Mouse (Mus musculus): Measurements from ENCODE around the gene Selenos.

Gene Selenos

GRCm38 (mm10) chr7:66120139-66120538, 40.7 kb downstream of the Selenos start:
- DNase-seq (ENCODE audit: low spot score) = no peak

GRCm38 (mm10) chr7:66120702-66121396, 41.4 kb downstream of the Selenos start:
- DNase-seq (ENCODE audit: low spot score) = no peak

- no peak for DNase-seq (ENCODE audit: low spot score)
Observed at GRCm38 (mm10) chr7:66124551-66124968, 45.1 kb downstream of the Selenos start.

- no peak for DNase-seq (ENCODE audit: low spot score)
Observed at GRCm38 (mm10) chr7:66125368-66125767, 45.9 kb downstream of the Selenos start.

- DNase-seq (ENCODE audit: low spot score) = no peak
Observed at GRCm38 (mm10) chr7:66127951-66128645, 48.6 kb downstream of the Selenos start.

- no peak for DNase-seq (ENCODE audit: low spot score)
Observed at GRCm38 (mm10) chr7:66128857-66129256, 49.4 kb downstream of the Selenos start.

- DNase-seq (ENCODE audit: low spot score) = no peak
Observed at GRCm38 (mm10) chr7:66130296-66130695, 50.8 kb downstream of the Selenos start.

- DNase-seq (ENCODE audit: low spot score) = no peak
Observed at GRCm38 (mm10) chr7:66131776-66132421, 52.5 kb downstream of the Selenos start.

- no peak for DNase-seq (ENCODE audit: low spot score)
Observed at GRCm38 (mm10) chr7:66134154-66134553, 54.7 kb downstream of the Selenos start.

- DNase-seq (ENCODE audit: low spot score) = no peak
Observed at GRCm38 (mm10) chr7:66135644-66136043, 56.2 kb downstream of the Selenos start.

- DNase-seq (ENCODE audit: low spot score) = no peak
Observed at GRCm38 (mm10) chr7:66136187-66136586, 56.7 kb downstream of the Selenos start.

- DNase-seq (ENCODE audit: low spot score) = no peak
Observed at GRCm38 (mm10) chr7:66137309-66137708, 57.9 kb downstream of the Selenos start.

- DNase-seq (ENCODE audit: low spot score) = no peak
Observed at GRCm38 (mm10) chr7:66138301-66138700, 58.9 kb downstream of the Selenos start.

- DNase-seq (ENCODE audit: low spot score) = no peak
Observed at GRCm38 (mm10) chr7:66138878-66139277, 59.4 kb downstream of the Selenos start.

All from layer of hippocampus, adult 9-10 months (tissue).